Mouse (Mus musculus) forebrain, embryonic 13.5 days (tissue): Measurements from ENCODE around the gene Chd8. TPM values are rescaled to one million over a fixed set of nuclear protein-coding genes. Genes with fewer than 3 reads are reported as not detected.

Source experiments
- ATAC-seq: fragments of 200-750 bp; cut with Nextera tagmentation; 2 replicates; pipeline ENCODE4 v1.8.0; 2017
- H3K27ac ChIP-seq: fragments of 300-500 bp; sonication (generic); 2 replicates; pipeline ENCODE4 v1.5.1; 2015; ENCODE audit warnings: inconsistent platforms, mild to moderate bottlenecking, moderate library complexity
- H3K27me3 ChIP-seq: fragments of 300-500 bp; sonication (generic); 2 replicates; pipeline ENCODE4 v1.6.1; 2015; ENCODE audit warnings: mild to moderate bottlenecking, inconsistent platforms
- H3K36me3 ChIP-seq: fragments of 300-500 bp; sonication (generic); 2 replicates; pipeline ENCODE4 v1.6.1; 2015; ENCODE audit warnings: mild to moderate bottlenecking, inconsistent platforms; ENCODE audit not compliant: poor library complexity, severe bottlenecking
- H3K4me1 ChIP-seq: fragments of 300-500 bp; sonication (generic); 2 replicates; pipeline ENCODE4 v1.6.1; 2015; ENCODE audit warnings: inconsistent platforms
- H3K4me2 ChIP-seq: fragments of 300-500 bp; sonication (generic); 2 replicates; pipeline ENCODE4 v1.6.1; 2015; ENCODE audit warnings: inconsistent platforms, mild to moderate bottlenecking, moderate library complexity
- H3K4me3 ChIP-seq: fragments of 300-500 bp; sonication (generic); 2 replicates; pipeline ENCODE4 v1.5.1; 2015; ENCODE audit warnings: mild to moderate bottlenecking, inconsistent platforms
- H3K9ac ChIP-seq: fragments of 300-500 bp; sonication (generic); 2 replicates; pipeline ENCODE4 v1.6.1; 2015; ENCODE audit warnings: mild to moderate bottlenecking, inconsistent platforms
- H3K9me3 ChIP-seq: fragments of 300-500 bp; sonication (generic); replicated peaks from 2 replicates; pipeline ENCODE4 v1.6.1; 2016; ENCODE audit warnings: inconsistent platforms
- WGBS: fragments of 180-500 bp; shearing (Covaris S2); methylation state at CpG from one replicate; pipeline ENCODE4 v1.1.7; 2015; 5-methylcytosine and 5-hydroxymethylcytosine counted together
- polyA plus RNA-seq: library from polyadenylated mRNA; unstranded; fragments of >200 nt; fragmentation: Nextera tagmentation; extraction: Ambion mirVana; gene quantifications from 2 replicates; pipeline ENCODE4 v1.2.1, GENCODE M21; 2015

Gene Chd8
- polyA plus RNA-seq, 1 experiment from 2014 or later: 48.6 TPM

DNA sequence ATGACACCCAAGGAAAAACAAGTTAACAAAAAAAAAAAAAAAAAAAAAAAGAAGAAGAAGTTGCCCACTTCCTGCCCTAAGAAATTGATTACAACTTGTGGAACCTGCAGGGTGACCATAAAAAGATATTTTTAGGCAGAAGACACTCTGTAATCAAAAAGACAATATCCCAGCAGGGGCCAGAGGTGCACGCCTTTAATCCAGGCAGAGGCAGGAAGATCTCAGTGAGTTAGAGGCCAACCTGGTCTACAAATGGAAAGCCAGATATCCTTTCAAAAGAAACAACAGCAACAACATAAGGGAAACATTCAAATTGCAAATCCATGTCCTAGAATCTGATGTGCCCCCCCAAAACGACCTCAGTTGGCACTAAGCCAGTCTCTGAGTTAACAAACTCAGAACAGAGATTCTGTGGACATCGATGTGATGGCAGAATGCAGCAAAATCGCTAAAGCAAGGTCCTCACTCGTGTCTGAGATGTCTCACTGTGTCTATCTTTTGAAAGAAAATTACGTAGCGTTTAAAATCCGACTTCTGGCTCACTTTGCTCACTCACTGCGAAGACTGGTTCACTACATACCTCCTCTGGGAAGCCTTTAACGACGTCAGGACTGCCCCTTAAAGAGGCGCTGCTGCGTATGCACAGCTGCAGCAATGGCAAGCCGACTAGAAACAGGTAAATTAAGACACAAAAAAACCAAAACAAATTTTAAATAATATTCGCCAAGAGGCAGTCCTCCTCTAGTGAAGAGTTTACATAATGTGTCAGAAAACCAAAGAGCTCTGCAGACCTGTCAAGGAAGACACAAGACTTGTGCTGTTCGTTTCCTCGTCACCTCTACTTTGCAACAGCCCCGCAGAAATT is 1.0 kb downstream of the Chd8 start:
- Histone ChIP-seq H3K4me2 (peak overlapping the region; percentile 74), H3K27me3 (no peaks in the 10 kb centered on the region), H3K4me3 (peak overlapping the region; percentile 93), H3K9me3 (no peaks in the 10 kb centered on the region), H3K36me3 (0 out of 2 replicates have a peak, but pooled peaks cover 3% of the 10 kb centered on the region), H3K27ac (peak overlapping the region; percentile 95), H3K4me1 (peaks cover 21% of the 10 kb centered on the region), H3K9ac (peak overlapping the region; percentile 93)
- 7% methylated on average over 18 of the region's 18 CpGs for WGBS
- no peak for ATAC-seq

DNA sequence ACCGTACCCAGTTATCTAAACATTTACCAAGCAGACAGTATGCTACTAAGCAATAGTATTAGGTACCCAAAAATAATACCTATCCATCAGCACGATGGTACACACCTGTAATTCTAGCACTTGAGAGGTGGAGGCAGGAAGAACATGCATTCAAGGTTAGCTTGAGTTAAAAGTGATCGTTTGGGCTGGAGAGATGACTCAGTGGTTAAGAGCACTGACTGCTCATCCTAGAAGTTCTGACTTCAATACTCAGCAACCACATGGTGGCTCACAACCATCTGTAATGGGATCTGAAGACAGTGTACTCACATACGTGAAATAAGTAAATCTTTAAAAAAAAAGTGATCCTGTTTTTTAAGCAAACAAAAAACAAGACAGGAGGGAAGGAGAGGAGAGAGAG is 11.5 kb downstream of the Chd8 start:
- 83% methylated on average over 4 of the region's 4 CpGs for WGBS
- no peak for ATAC-seq
- H3K4me3 ChIP-seq: no peak overlapping the region
- H3K27ac ChIP-seq: no peak overlapping the region
- H3K9ac ChIP-seq: no peak overlapping the region
- no peaks in the 10 kb centered on the region for H3K27me3 ChIP-seq
- H3K4me2 ChIP-seq: no peak overlapping the region
- no peaks in the 10 kb centered on the region for H3K9me3 ChIP-seq
- peaks cover 16% of the 10 kb centered on the region for H3K4me1 ChIP-seq
- peaks cover 6% of the 10 kb centered on the region; the same call in 1 of the 2 replicates for H3K36me3 ChIP-seq

DNA sequence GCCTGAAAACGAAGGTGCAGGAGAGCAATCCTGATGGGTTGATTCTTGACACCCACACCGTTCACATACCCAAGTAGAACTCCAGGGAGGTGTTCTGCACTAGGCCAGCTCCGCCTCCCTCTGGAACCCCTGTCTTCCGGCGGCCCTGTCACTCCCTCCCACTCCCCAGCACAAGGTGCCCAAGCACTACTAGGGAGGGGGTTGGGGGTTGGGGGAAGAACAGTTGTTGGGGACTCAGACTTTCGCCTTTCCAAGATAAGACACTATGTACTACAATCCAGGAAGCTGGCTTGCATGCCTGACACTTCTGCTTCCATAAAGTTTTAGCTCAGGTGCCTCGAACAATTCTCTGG is 12.9 kb downstream of the Chd8 start:
- no peak; the same call in 1 of the 2 replicates for ATAC-seq
- WGBS: 12% methylated on average over 7 of the region's 7 CpGs
- peaks cover 16% of the 10 kb centered on the region for H3K4me1 ChIP-seq

DNA sequence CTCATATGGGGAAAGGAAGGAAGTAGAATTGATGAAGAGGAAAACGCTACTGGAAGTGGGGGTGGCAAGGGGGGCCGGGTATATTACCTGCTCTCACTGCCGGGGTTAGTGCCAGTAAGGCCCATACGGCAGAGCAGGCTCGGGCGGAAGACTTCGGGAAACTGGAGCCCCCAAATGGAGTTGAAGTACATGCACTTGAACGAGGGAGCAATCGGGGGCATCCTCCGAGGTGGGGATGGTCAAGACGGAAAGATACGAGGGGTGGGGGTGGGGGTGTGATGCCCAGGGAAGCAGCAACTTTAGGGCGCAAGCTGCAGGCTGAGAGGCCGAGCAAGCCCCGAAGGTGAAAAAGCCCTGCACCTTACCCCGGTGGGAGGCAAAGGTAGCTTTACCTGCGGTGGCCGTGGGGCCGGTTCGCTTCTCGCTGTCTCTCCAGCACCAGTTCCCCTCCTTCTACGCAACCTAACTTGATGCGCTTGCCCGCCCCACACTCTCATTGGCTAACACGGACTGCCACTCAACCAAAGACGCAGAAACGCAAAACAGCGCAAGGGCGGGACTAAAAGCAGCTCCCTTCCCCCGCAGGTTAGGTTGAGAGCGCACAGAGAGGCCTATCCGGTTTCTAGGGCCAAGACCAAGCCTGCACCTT is 13.4 kb downstream of the Chd8 start:
- peak overlapping the region; percentile 89 for H3K4me2 ChIP-seq
- H3K36me3 ChIP-seq: no peaks in the 10 kb centered on the region
- 0 out of 2 replicates have a peak overlapping the region, but pooled peaks have one; percentile 25 for H3K27ac ChIP-seq
- H3K9ac ChIP-seq: peak overlapping the region; percentile 89
- ATAC-seq: peak; percentile 100
- no peaks in the 10 kb centered on the region for H3K27me3 ChIP-seq
- WGBS: under 1% methylated on average over 32 of the region's 32 CpGs
- H3K9me3 ChIP-seq: no peaks in the 10 kb centered on the region
- peak overlapping the region; percentile 85 for H3K4me3 ChIP-seq
- peaks cover 16% of the 10 kb centered on the region for H3K4me1 ChIP-seq

More for the DNA sequence above, 12.9 kb downstream of the Chd8 start:
- Histone ChIP-seq H3K4me2 (peak overlapping the region; percentile 89), H3K9me3 (no peaks in the 10 kb centered on the region), H3K27me3 (no peaks in the 10 kb centered on the region), H3K9ac (peak overlapping the region; percentile 89), H3K36me3 (peaks cover 1% of the 10 kb centered on the region; the same call in 1 of the 2 replicates), H3K4me3 (peak overlapping the region; percentile 85), H3K27ac (0 out of 2 replicates have a peak overlapping the region, but pooled peaks have one; percentile 25)

DNA sequence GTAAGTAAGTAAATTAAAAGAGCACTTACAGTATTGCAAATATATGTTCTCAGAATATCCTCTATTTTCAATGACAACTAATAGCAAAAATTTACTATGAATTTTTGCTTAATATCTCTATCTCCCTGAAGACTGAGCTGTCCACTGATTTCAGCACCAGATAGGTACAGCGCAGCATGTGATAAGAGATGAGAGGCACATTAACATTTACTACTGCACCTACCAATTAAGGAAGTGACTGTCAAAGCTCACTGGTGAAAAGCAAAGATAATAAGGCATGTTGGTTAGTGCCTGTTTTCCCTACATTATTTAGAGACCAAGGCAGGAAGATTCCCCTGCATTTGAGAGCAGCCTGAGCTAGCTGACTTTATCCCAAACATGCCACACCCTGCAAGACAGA is 21.4 kb downstream of the Chd8 start:
- Histone ChIP-seq H3K4me3 (no peak overlapping the region), H3K9me3 (no peaks in the 10 kb centered on the region), H3K9ac (no peak overlapping the region), H3K36me3 (peaks cover 59% of the 10 kb centered on the region), H3K27ac (no peak overlapping the region), H3K27me3 (no peaks in the 10 kb centered on the region), H3K4me2 (no peak overlapping the region), H3K4me1 (no peaks in the 10 kb centered on the region)
- no peak for ATAC-seq
- WGBS: 100% methylated on average over 1 of the region's 1 CpGs

DNA sequence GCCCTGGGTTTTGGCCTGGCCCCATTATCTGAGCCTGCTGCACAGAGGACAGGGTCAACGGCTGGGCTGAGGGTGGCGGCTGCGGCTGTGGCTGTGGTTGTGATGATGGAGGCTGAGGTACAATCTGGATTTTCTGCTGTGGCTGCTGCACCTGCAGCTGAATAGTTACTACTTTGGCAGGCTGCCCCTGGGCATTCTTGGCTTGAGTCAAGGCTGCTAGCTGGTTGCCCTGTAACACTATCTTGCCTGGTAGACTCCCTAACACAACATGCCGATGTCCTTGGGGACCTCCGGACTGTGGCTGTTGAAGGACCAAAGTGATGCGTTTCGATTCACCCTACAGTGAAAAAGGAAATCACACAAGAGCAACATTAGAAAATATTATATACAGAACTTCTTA is 22.4 kb downstream of the Chd8 start:
- H3K27ac ChIP-seq: no peak overlapping the region
- H3K36me3 ChIP-seq: peaks cover 69% of the 10 kb centered on the region
- H3K4me1 ChIP-seq: no peaks in the 10 kb centered on the region
- no peak overlapping the region for H3K4me2 ChIP-seq
- no peaks in the 10 kb centered on the region for H3K27me3 ChIP-seq
- no peak overlapping the region for H3K9ac ChIP-seq
- 96% methylated on average over 7 of the region's 7 CpGs for WGBS
- ATAC-seq: no peak
- no peaks in the 10 kb centered on the region for H3K9me3 ChIP-seq
- no peak overlapping the region for H3K4me3 ChIP-seq

DNA sequence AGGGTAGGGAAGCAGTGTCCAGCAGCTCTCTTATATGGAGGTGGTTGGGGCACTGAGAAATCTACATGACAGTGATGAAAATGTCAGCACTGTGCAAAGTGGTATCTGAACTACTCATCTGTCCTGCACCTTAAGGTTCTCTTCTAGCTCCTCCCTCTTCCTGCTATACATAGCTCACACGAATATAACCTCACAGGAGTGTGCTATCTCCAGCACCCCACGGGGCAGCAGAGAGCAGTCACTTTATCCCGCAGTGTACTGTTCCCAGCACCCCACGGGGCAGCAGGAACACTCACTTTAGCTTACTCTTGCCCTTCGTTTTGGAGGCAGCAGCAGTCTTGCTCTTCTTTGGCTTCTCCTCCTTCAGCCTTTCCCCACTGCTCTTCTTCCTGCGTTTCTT is 25.3 kb downstream of the Chd8 start:
- Histone ChIP-seq H3K4me2 (no peak overlapping the region), H3K27me3 (no peaks in the 10 kb centered on the region), H3K9ac (no peak overlapping the region), H3K9me3 (no peaks in the 10 kb centered on the region), H3K27ac (no peak overlapping the region), H3K36me3 (peaks cover 90% of the 10 kb centered on the region), H3K4me3 (no peak overlapping the region), H3K4me1 (no peaks in the 10 kb centered on the region)
- 89% methylated on average over 6 of the region's 6 CpGs for WGBS
- no peak for ATAC-seq

DNA sequence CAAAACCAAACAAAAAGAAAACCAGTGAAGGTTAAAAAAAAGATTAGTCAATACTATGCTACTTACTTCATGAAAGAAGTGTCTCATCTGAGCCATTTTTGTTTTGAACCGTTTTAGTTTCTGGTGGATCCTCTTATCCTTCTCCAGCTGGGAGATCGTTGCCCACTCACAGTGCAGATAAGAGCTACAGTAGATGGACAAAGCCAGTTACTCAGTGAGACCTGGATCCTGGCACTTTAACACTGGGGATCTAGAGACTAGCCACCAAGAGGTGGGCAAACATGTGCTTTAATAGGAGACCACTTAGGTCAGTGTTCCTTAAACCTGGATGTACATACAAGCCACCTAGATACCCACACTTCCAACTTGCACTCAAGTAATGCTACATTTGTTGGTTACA is 31.6 kb downstream of the Chd8 start:
- H3K27ac ChIP-seq: no peak overlapping the region
- no peaks in the 10 kb centered on the region for H3K9me3 ChIP-seq
- H3K4me2 ChIP-seq: no peak overlapping the region
- no peaks in the 10 kb centered on the region for H3K27me3 ChIP-seq
- no peak overlapping the region for H3K9ac ChIP-seq
- WGBS: 96% methylated on average over 2 of the region's 2 CpGs
- no peak for ATAC-seq
- H3K4me1 ChIP-seq: no peaks in the 10 kb centered on the region
- peaks cover 92% of the 10 kb centered on the region for H3K36me3 ChIP-seq
- H3K4me3 ChIP-seq: no peak overlapping the region

DNA sequence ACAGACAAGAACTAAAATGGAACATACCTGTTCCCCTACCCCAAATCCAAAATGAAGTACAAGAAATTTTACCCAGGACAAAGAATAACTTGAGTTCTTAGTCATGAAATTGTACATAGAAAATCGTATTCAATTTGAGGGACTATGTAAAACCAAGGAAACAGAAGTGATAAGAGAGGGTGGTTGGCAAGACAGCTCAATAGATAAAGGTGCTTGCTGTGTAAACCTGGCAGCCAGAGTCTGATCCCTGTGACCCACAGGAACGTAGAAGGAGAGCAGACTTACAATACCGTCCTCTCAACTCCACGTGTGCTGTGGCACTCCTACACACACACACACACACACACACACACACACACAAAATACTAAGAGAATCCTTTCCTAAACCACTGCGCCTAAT is 40.3 kb downstream of the Chd8 start:
- Histone ChIP-seq H3K4me2 (no peak overlapping the region), H3K4me1 (no peaks in the 10 kb centered on the region), H3K27ac (no peak overlapping the region), H3K9me3 (no peaks in the 10 kb centered on the region), H3K36me3 (peaks cover 96% of the 10 kb centered on the region), H3K9ac (no peak overlapping the region), H3K4me3 (no peak overlapping the region), H3K27me3 (no peaks in the 10 kb centered on the region)
- ATAC-seq: no peak
- 92% methylated on average over 5 of the region's 5 CpGs for WGBS

DNA sequence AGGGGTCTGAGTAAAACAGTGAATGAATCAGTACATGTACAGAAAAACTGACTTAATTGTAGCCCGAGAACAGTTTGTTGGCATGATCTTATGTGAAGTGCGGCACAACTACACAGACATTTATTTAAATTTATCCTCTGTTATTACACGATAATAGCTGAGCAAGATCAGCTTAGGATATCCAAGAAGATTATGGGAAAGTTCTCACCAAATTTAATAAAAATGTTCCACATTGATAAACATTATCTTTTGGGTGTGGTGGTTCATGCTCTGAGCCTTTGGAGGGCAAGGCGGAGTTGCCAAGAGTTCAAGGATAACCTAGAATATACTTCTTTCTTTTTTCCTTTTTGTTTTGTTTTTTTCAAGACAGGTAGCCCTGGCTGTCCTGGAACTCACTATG is 58.2 kb downstream of the Chd8 start:
- Histone ChIP-seq H3K4me1 (peaks cover 19% of the 10 kb centered on the region), H3K4me2 (no peak overlapping the region), H3K4me3 (no peak overlapping the region), H3K27me3 (no peaks in the 10 kb centered on the region), H3K9ac (no peak overlapping the region), H3K27ac (no peak overlapping the region), H3K36me3 (peaks cover 53% of the 10 kb centered on the region), H3K9me3 (no peaks in the 10 kb centered on the region)
- 93% methylated on average over 4 of the region's 4 CpGs for WGBS
- ATAC-seq: no peak

DNA sequence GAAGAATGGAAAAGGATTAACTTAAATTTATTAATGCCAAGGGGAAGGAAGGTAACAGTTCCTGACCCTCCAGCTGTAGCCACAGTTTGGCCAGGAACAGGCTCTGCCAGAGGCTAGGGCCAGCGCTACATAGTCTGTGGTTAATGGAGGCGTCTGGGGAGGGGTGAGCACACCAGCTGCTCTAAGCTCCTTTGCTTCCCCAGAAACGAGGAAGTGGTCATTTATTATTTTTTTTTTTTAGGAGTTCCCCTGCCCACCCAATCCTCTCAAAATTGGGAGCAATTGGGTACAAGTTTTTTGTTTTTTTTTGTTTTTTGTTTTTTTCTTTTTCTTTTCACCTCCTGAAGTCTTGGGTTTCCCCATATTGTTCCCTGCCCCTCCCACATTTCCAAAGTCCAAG is 59.4 kb downstream of the Chd8 start:
- Histone ChIP-seq H3K36me3 (peaks cover 46% of the 10 kb centered on the region), H3K9ac (peak overlapping the region; percentile 12; the same call in 1 of the 2 replicates), H3K4me1 (peaks cover 19% of the 10 kb centered on the region), H3K9me3 (no peaks in the 10 kb centered on the region), H3K27me3 (no peaks in the 10 kb centered on the region), H3K4me3 (peak overlapping the region; percentile 100), H3K4me2 (peak overlapping the region; percentile 81), H3K27ac (no peak overlapping the region)
- WGBS: 10% methylated on average over 3 of the region's 3 CpGs
- ATAC-seq: no peak

DNA sequence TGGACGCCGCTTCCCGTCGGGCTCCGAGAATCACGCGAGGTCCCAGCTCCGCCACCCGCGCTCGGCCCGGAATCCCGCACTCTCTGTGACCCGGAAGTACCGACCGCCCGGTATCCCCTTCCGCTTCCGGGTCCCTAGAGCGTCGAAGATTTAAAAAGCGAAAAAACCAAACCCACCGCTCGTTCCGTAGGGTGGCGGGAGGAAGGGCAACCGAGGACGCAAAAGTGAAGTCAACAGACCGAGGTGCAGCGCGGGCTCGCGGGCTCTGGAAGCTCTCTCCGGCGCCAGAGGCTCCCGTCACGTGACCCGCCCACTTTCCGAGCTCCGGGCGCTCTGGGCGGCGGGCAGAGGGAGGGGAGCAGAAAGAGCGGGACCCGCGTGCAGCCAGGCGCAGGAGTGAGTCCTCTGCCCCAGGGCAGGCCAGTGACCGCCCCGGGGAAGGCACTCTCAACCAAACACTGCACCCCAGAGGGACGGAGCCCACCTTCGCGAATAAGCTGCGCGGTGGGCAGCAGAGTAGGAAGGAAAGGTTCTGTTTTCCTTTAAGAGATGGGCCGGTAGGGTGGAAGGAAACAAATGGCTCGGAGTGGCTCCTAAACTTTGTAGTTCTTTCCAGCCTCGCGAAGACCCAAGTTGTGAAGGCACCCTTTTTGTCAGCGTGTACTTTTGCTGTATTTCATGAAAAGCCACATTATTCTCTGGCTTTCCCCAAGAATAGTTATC is 60.3 kb downstream of the Chd8 start, which contains the start of gene Supt16:
TSS of gene Supt16 (minus strand) at position 261 of the 723 bp plus-strand sequence.
- peak within 1 kb of the TSS; percentile 99 for H3K9ac ChIP-seq
- peaks cover 19% of the 10 kb centered on the region for H3K4me1 ChIP-seq
- H3K9me3 ChIP-seq: no peaks in the 10 kb centered on the region
- peak; percentile 98 for ATAC-seq
- H3K27ac ChIP-seq: peak within 1 kb of the TSS; percentile 96
- peak within 1 kb of the TSS; percentile 100 for H3K4me3 ChIP-seq
- H3K36me3 ChIP-seq: peaks cover 42% of the 10 kb centered on the region
- WGBS: under 1% methylated on average over 59 of the region's 59 CpGs
- H3K4me2 ChIP-seq: peak within 1 kb of the TSS; percentile 81
- no peaks in the 10 kb centered on the region for H3K27me3 ChIP-seq
